Mouse (Mus musculus) heart, embryonic 13.5 days (tissue): ENCODE results near the gene Utrn. TPM values are rescaled to one million over a fixed set of nuclear protein-coding genes. Genes with fewer than 3 reads are reported as not detected.

Experiments
- ATAC-seq: fragments of 200-750 bp; cut with Nextera tagmentation; 2 replicates; pipeline ENCODE4 v1.8.0; 2017; ENCODE audit warnings: moderate TSS enrichment; ENCODE audit not compliant: insufficient number of reproducible peaks, low FRiP score, low TSS enrichment; ENCODE audit errors: extremely low read depth
- H3K27ac ChIP-seq: fragments of 300-500 bp; sonication (generic); replicated peaks from 2 replicates; pipeline ENCODE4 v1.5.1; 2015; ENCODE audit warnings: moderate library complexity, mild to moderate bottlenecking, inconsistent platforms
- H3K27me3 ChIP-seq: fragments of 300-500 bp; sonication (generic); replicated peaks from 2 replicates; pipeline ENCODE4 v1.6.1; 2015; ENCODE audit warnings: mild to moderate bottlenecking, inconsistent platforms
- H3K36me3 ChIP-seq: fragments of 300-500 bp; sonication (generic); 2 replicates; pipeline ENCODE4 v1.6.1; 2015; ENCODE audit warnings: mild to moderate bottlenecking, inconsistent platforms
- H3K4me1 ChIP-seq: fragments of 300-500 bp; sonication (generic); 2 replicates; pipeline ENCODE4 v1.6.1; 2015; ENCODE audit warnings: inconsistent platforms
- H3K4me2 ChIP-seq: fragments of 300-500 bp; sonication (generic); 2 replicates; pipeline ENCODE4 v1.6.1; 2015; ENCODE audit warnings: inconsistent platforms, mild to moderate bottlenecking, moderate library complexity
- H3K4me3 ChIP-seq: fragments of 300-500 bp; sonication (generic); 2 replicates; pipeline ENCODE4 v1.5.1; 2015; ENCODE audit warnings: moderate library complexity, mild to moderate bottlenecking, inconsistent platforms
- H3K9ac ChIP-seq: fragments of 300-500 bp; sonication (generic); 2 replicates; pipeline ENCODE4 v1.6.1; 2015; ENCODE audit warnings: inconsistent platforms, mild to moderate bottlenecking, moderate library complexity
- H3K9me3 ChIP-seq: fragments of 300-500 bp; sonication (generic); 2 replicates; pipeline ENCODE4 v1.6.1; 2016; ENCODE audit warnings: inconsistent platforms
- WGBS: fragments of 180-500 bp; shearing (Covaris S2); methylation state at CpG from one replicate; pipeline ENCODE4 v1.1.7; 2015; ENCODE audit warnings: mixed read lengths; 5-methylcytosine and 5-hydroxymethylcytosine counted together
- polyA plus RNA-seq: library from polyadenylated mRNA; unstranded; fragments of >200 nt; fragmentation: Nextera tagmentation; extraction: Ambion mirVana; gene quantifications from 2 replicates; pipeline ENCODE4 v1.2.1, GENCODE M21; 2015

Utrn gene
- polyA plus RNA-seq, 1 experiment from 2014 or later: 55.8 TPM

- H3K36me3 ChIP-seq: no peaks in the 10 kb centered on the region
- 29% methylated on average over 1 of the region's 1 CpGs for WGBS
- H3K9ac ChIP-seq: peak overlapping the region; percentile 95
- no peaks in the 10 kb centered on the region for H3K9me3 ChIP-seq
- ATAC-seq: no peak
- H3K27ac ChIP-seq: no peak overlapping the region; the same call in 1 of the 2 replicates
- no peaks in the 10 kb centered on the region for H3K27me3 ChIP-seq
- H3K4me2 ChIP-seq: peak overlapping the region; percentile 88
- H3K4me3 ChIP-seq: peak overlapping the region; percentile 78
- peaks cover 25% of the 10 kb centered on the region for H3K4me1 ChIP-seq
These were observed 681 bp upstream of the Utrn start for GRCm38 (mm10) chr10:12869846-12870245.

- peak overlapping the region; percentile 95 for H3K9ac ChIP-seq
- no peaks in the 10 kb centered on the region for H3K36me3 ChIP-seq
- no peaks in the 10 kb centered on the region for H3K27me3 ChIP-seq
- peak overlapping the region; percentile 78 for H3K4me3 ChIP-seq
- WGBS: under 1% methylated on average over 41 of the region's 41 CpGs
- peaks cover 34% of the 10 kb centered on the region for H3K4me1 ChIP-seq
- no peaks in the 10 kb centered on the region for H3K9me3 ChIP-seq
- H3K27ac ChIP-seq: peak overlapping the region; percentile 93
- peak overlapping the region; percentile 88 for H3K4me2 ChIP-seq
- peak; percentile 79 for ATAC-seq
These were observed 756 bp downstream of the Utrn start for GRCm38 (mm10) chr10:12868189-12869028.

GRCm38 (mm10) chr10:12867733-12868188 is 1.4 kb downstream of the Utrn start:
- no peak for ATAC-seq
- WGBS: 0% methylated on average over 12 of the region's 12 CpGs
- H3K4me1 ChIP-seq: peaks cover 40% of the 10 kb centered on the region
- no peaks in the 10 kb centered on the region for H3K9me3 ChIP-seq
- peak overlapping the region; percentile 93 for H3K27ac ChIP-seq
- H3K4me2 ChIP-seq: peak overlapping the region; percentile 88
- H3K36me3 ChIP-seq: no peaks in the 10 kb centered on the region
- H3K4me3 ChIP-seq: peak overlapping the region; percentile 78
- no peaks in the 10 kb centered on the region for H3K27me3 ChIP-seq
- H3K9ac ChIP-seq: peak overlapping the region; percentile 95

- Histone ChIP-seq H3K27me3 (no peaks in the 10 kb centered on the region), H3K27ac (peak overlapping the region; percentile 93), H3K9ac (peak overlapping the region; percentile 95), H3K4me3 (peak overlapping the region; percentile 78), H3K9me3 (no peaks in the 10 kb centered on the region), H3K4me1 (peaks cover 46% of the 10 kb centered on the region), H3K4me2 (peak overlapping the region; percentile 88), H3K36me3 (no peaks in the 10 kb centered on the region)
- ATAC-seq: no peak
- 2% methylated on average over 28 of the region's 28 CpGs for WGBS
These were observed 2.0 kb downstream of the Utrn start for GRCm38 (mm10) chr10:12866971-12867732.

- peaks cover 61% of the 10 kb centered on the region for H3K4me1 ChIP-seq
- no peak overlapping the region for H3K9ac ChIP-seq
- peaks cover 13% of the 10 kb centered on the region for H3K36me3 ChIP-seq
- H3K27me3 ChIP-seq: no peaks in the 10 kb centered on the region
- WGBS: 70% methylated on average over 6 of the region's 6 CpGs
- no peaks in the 10 kb centered on the region for H3K9me3 ChIP-seq
- ATAC-seq: no peak
- no peak overlapping the region for H3K4me2 ChIP-seq
- no peak overlapping the region for H3K27ac ChIP-seq
- H3K4me3 ChIP-seq: no peak overlapping the region
These were observed 4.0 kb downstream of the Utrn start for GRCm38 (mm10) chr10:12865201-12865600.

- ATAC-seq: no peak
- Histone ChIP-seq H3K4me1 (peaks cover 67% of the 10 kb centered on the region), H3K27me3 (no peaks in the 10 kb centered on the region), H3K4me2 (no peak overlapping the region), H3K9ac (no peak overlapping the region), H3K9me3 (no peaks in the 10 kb centered on the region), H3K36me3 (peaks cover 22% of the 10 kb centered on the region), H3K27ac (no peak overlapping the region), H3K4me3 (no peak overlapping the region)
- WGBS: 88% methylated on average over 9 of the region's 9 CpGs
These were observed 5.6 kb downstream of the Utrn start for GRCm38 (mm10) chr10:12863581-12863980.

- ATAC-seq: no peak
- Histone ChIP-seq H3K9me3 (no peaks in the 10 kb centered on the region), H3K36me3 (peaks cover 24% of the 10 kb centered on the region), H3K4me1 (peaks cover 71% of the 10 kb centered on the region), H3K4me3 (no peak overlapping the region), H3K27me3 (no peaks in the 10 kb centered on the region), H3K27ac (peak overlapping the region; percentile 34; the same call in 1 of the 2 replicates), H3K4me2 (no peak overlapping the region), H3K9ac (peak overlapping the region; percentile 11; the same call in 1 of the 2 replicates)
- 46% methylated on average over 8 of the region's 8 CpGs for WGBS
These were observed 7.1 kb downstream of the Utrn start for GRCm38 (mm10) chr10:12862047-12862446.

GRCm38 (mm10) chr10:12861381-12861780 is 7.8 kb downstream of the Utrn start:
- Histone ChIP-seq H3K27ac (no peak overlapping the region), H3K9me3 (no peaks in the 10 kb centered on the region), H3K9ac (no peak overlapping the region), H3K4me2 (no peak overlapping the region), H3K4me1 (peaks cover 65% of the 10 kb centered on the region), H3K27me3 (no peaks in the 10 kb centered on the region), H3K36me3 (peaks cover 26% of the 10 kb centered on the region), H3K4me3 (no peak overlapping the region)
- 75% methylated on average over 2 of the region's 2 CpGs for WGBS
- ATAC-seq: no peak

- WGBS: 84% methylated on average over 4 of the region's 4 CpGs
- no peak for ATAC-seq
- Histone ChIP-seq H3K9me3 (no peaks in the 10 kb centered on the region), H3K4me2 (no peak overlapping the region), H3K4me1 (peaks cover 64% of the 10 kb centered on the region), H3K36me3 (peaks cover 28% of the 10 kb centered on the region), H3K27ac (no peak overlapping the region), H3K4me3 (no peak overlapping the region), H3K27me3 (no peaks in the 10 kb centered on the region), H3K9ac (no peak overlapping the region)
These were observed 8.4 kb downstream of the Utrn start for GRCm38 (mm10) chr10:12860765-12861164.

- H3K27me3 ChIP-seq: no peaks in the 10 kb centered on the region
- H3K4me1 ChIP-seq: peaks cover 64% of the 10 kb centered on the region
- H3K36me3 ChIP-seq: peaks cover 32% of the 10 kb centered on the region
- H3K27ac ChIP-seq: no peak overlapping the region
- H3K9ac ChIP-seq: no peak overlapping the region
- no peak for ATAC-seq
- H3K4me3 ChIP-seq: no peak overlapping the region
- H3K4me2 ChIP-seq: no peak overlapping the region
- H3K9me3 ChIP-seq: no peaks in the 10 kb centered on the region
- 50% methylated on average over 7 of the region's 7 CpGs for WGBS
These were observed 8.8 kb downstream of the Utrn start for GRCm38 (mm10) chr10:12860331-12860730.

- Histone ChIP-seq H3K27ac (no peak overlapping the region), H3K4me1 (peaks cover 68% of the 10 kb centered on the region), H3K4me2 (no peak overlapping the region), H3K36me3 (peaks cover 35% of the 10 kb centered on the region), H3K9me3 (no peaks in the 10 kb centered on the region), H3K9ac (no peak overlapping the region), H3K27me3 (no peaks in the 10 kb centered on the region), H3K4me3 (no peak overlapping the region)
- 54% methylated on average over 5 of the region's 5 CpGs for WGBS
- ATAC-seq: no peak
These were observed 11.1 kb downstream of the Utrn start for GRCm38 (mm10) chr10:12858017-12858416.
